Mouse (Mus musculus) heart, postnatal 10 days (tissue): ENCODE measurements around the gene Itga9. TPM values are rescaled to one million over a fixed set of nuclear protein-coding genes. Genes with fewer than 3 reads are reported as not detected.

Source experiments
- DNase-seq, 2 experiments: peaks; one replicate each; pipeline ENCODE4 v3.0.0; 2021
- intact Hi-C: fragments of 180-260 bp; cut with DNase I; formaldehyde crosslinking; loops from one replicate; pipeline ENCODE4 v1.15.1; 2025
- total RNA-seq, 2 experiments: library from RNA; stranded (reverse); gene quantifications; 2 replicates each; pipeline ENCODE4 v1.2.3; 2021

Gene Itga9
- total RNA-seq, 2 experiments from 2014 or later = 107 to 121 TPM

DNA sequence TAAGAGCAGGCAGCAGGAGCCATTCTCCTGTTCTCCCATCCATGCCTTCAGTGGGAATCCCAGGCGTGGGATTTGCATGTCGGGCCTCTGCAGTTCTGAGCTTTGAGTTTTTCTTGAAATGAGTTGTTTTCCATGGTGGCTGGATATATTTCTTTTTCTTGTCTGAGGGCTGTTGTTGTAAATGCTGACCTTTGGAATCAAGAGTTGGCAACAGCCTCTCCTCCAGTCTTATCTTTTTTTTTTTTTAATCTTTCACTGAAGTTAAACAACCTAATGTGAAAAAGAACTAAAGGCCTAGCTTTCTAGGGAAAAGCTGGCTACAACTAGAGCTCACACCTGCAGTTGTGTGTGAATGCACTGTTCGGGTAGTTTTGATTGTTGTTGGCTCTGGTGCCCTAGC is 240.3 kb downstream of the Itga9 start:
- intact Hi-C loops = no loop called here
- no peak for DNase-seq

DNA sequence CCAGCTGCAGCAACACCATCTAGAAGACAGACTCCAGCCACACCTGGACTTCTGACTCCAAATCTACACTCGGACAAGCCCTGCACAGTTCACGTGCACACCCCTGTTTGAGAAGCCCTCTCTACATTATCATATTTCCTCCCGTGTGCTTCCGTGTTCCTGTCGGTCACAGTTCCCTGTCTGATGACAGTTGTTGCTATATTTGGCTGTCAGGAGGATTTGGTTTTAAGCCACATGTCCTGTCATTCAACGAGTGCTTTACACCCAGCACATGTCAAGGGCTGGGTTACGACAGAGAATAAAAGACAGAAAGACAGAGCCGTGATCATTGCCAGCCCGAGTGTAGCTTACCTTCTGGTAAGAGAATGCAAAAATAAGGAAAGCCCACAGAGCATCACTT is 250.2 kb downstream of the Itga9 start:
- DNase-seq = peak; percentile 72
- intact Hi-C loops = loop anchor here (5.0 kb wide), 1 partner anchor 114 kb away; no protein-coding TSS in a partner anchor

GRCm38 (mm10) chr9:118860613-118861141 is 254.2 kb downstream of the Itga9 start:
- intact Hi-C loops = no loop called here

GRCm38 (mm10) chr9:118862214-118862613 is 255.7 kb downstream of the Itga9 start:
- intact Hi-C loops = no loop called here
- no peak for DNase-seq

More at GRCm38 (mm10) chr9:118860613-118861141, 254.2 kb downstream of the Itga9 start:
- no peak for DNase-seq

- no peak for DNase-seq
- intact Hi-C loops = no loop called here
These were observed 256.4 kb downstream of the Itga9 start for GRCm38 (mm10) chr9:118862852-118863260.

- intact Hi-C loops = no loop called here
These were observed 257.0 kb downstream of the Itga9 start for GRCm38 (mm10) chr9:118863528-118863927.

DNA sequence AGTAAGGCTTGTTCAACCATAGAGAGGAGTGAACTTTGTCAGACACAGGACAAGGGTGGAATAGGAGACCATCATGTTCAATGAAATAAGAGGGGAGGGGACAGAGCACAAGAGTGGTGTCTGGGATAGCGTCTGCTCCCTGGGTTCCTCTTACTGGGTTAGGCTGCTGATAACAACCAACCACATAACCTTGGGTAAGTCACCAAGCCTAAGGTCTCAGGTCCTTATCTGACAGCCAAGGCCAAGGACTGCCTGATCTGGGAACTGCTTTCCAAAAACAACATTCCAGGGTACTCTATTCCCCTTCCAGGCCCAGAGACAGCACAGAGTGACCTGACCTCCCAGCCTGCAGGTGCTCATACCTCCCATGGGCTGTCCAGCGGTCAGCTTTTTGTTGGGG is 260.5 kb downstream of the Itga9 start:
- intact Hi-C loops = no loop called here
- no peak for DNase-seq

More at GRCm38 (mm10) chr9:118863528-118863927, 257.0 kb downstream of the Itga9 start:
- DNase-seq = no peak

DNA sequence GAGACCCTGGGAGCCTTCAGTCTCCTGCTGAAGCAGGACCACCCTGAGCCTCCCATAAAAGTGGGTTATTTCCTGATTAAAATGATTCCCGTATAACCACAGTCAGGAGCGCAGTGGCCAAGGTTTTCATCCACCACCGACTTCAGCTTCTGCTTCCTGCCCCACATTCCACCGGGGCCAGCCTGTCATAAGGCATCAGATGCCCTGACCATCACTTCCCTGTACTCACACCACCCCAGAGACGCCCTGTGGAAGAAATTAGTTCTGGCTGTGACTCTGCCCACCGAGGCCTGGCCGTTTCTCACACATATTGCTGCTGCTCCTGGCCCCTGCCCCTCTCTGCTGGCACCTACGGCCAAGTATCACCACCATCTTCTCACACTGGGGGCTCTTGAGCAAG is 261.4 kb downstream of the Itga9 start:
- intact Hi-C loops = no loop called here
- DNase-seq = no peak

GRCm38 (mm10) chr9:118871089-118871488 is 264.6 kb downstream of the Itga9 start:
- peak; percentile 75 to 83 for DNase-seq
- intact Hi-C loops = loop anchor here (1.0 to 5.0 kb wide), 2 partner anchors 189 to 265 kb away; partner anchors contain the start of gene Itga9

- intact Hi-C loops = loop anchor here (5.0 kb wide), 1 partner anchor 191 kb away; no protein-coding TSS in a partner anchor
- DNase-seq = no peak
These were observed 266.5 kb downstream of the Itga9 start for GRCm38 (mm10) chr9:118873031-118873430.

GRCm38 (mm10) chr9:118873596-118873995 is 267.1 kb downstream of the Itga9 start:
- intact Hi-C loops = loop anchor here (5.0 kb wide), 1 partner anchor 191 kb away; no protein-coding TSS in a partner anchor

DNA sequence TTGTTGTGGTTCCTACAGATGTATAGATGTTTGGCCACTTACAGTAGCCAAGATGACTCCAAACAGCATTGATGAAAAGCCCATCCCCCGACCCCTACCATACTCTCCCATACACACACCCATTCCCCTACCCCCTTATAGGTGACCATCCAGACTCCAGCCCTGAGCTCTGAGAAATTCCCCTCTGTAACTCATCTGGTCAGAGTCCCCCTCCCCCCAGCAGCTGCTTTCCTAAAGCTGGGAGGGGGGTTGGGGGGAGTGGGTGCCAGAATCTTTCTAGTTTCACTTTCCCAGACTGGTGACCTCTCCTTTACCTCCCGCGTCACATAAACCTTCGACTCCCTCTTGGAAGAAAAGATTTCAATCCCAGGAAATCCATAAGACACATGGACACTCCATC is 269.2 kb downstream of the Itga9 start:
- intact Hi-C loops = no loop called here
- no peak for DNase-seq

More at GRCm38 (mm10) chr9:118873596-118873995, 267.1 kb downstream of the Itga9 start:
- DNase-seq = no peak

- peak; percentile 35 to 36 for DNase-seq
- intact Hi-C loops = no loop called here
These were observed 270.4 kb downstream of the Itga9 start for GRCm38 (mm10) chr9:118876902-118877301.

- intact Hi-C loops = no loop called here
These were observed 271.0 kb downstream of the Itga9 start for GRCm38 (mm10) chr9:118877365-118878008.

DNA sequence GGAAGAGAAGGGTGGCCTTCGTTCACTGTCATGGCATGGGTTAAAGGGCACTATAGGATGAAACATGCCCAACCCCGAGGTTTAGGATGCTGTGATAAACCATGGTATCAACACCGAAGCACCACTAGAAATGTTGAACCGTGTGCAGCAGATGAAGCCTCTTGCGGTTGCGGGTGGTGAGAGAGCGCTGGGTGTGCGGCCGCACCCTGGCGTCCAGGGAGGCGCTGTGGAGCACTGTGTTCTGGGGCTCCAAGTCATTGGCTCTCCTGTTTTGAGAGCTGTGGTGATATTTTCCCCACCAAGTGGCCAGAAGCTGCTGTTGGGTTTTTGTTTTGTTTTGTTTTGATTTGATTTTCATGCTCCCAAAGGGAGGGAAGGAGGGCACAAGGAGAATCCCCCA is 272.1 kb downstream of the Itga9 start:
- DNase-seq = no peak
- intact Hi-C loops = no loop called here

More at GRCm38 (mm10) chr9:118877365-118878008, 271.0 kb downstream of the Itga9 start:
- DNase-seq = peak; percentile 48 to 49

DNA sequence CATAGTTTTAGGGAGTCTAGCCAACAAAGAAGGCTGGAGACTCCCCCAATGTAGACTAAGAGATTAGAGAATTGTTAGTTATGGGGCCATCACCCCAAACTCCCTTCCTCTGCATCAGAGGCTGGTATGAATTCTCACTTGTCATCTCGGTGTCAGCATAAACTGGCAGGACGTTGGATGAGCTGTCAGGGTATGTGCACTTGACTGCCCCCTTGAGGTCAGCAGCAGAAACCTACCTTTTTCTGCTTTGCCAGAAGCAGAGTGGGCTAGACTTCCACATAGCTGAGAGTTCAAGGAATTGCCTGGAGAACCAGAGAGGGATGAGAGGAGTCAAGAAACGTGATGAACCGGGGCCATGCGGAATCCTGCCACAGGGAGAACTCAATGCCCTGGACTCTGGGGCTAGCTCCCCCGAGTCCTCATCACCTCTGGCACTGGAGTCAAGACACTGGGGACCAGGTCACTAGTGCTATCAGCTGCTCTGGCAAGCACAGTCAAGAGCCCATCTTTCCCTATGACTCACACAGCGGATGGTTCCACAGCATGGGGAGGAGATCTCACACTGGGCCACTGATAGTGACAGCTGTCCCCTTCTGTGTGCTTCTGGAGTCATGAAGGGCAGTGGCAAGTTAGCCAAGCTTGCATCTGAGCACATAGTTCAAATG is 274.9 kb downstream of the Itga9 start:
- DNase-seq = peak in 1 of 2 experiments; percentile 44
- intact Hi-C loops = no loop called here

DNA sequence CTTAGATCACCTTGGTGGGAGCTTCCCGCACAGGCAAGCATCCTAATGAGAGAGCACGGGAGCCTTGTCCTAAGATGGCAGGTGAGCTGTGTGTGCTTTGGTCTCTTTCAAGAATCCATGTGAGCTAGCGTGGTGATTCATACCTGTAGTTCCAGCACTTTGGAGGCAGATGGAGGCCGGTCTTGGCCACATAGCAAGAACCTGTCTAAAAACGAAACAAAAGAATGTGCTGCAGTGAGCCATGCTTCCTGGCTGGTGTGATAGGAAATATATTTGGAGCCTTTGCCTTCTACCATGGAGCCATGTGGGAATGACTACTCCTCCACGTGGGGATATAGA is 275.4 kb downstream of the Itga9 start:
- intact Hi-C loops = no loop called here
- DNase-seq = no peak

- intact Hi-C loops = no loop called here
- DNase-seq = no peak
These were observed 276.7 kb downstream of the Itga9 start for GRCm38 (mm10) chr9:118883150-118883549.

DNA sequence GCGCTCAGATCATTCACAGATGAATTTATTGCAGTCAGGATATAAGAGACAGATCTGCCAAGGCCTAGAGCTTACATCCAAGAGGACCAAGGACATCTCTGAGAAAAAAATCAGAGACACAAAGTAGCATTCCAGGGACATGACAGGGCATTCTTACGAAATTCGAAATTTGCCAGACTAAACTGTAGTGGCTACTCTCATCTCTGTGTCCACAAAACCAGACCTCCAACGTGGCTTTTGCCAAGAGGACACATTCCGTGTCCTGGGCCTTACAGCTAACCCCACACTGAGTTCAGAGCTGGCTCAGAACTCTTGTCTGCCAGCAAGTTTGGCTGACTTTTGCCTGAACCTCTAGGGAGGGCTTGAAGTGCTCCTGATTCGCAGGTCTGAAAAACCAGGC is 279.3 kb downstream of the Itga9 start:
- intact Hi-C loops = no loop called here
- peak; percentile 32 to 38 for DNase-seq

DNA sequence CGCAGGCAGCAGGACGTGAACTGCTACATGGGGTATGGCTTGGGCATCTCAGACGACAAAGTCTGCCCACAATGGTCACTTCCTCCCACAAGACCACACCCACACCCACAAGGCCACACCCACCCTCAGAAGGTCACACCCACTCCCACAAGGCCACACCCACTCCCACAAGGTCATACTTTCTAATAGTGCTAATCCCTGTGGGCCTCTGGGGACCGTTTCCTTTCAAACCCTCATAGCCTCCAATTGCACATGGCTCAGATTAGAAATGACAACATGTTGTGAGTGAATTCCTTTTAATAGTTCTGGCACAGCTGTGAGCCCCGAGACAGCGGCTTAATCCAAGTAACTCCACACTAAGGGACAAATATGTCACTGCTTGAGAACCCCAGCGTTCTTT is 280.7 kb downstream of the Itga9 start:
- DNase-seq = peak; percentile 54 to 73
- intact Hi-C loops = no loop called here

- intact Hi-C loops = no loop called here
- no peak for DNase-seq
These were observed 281.2 kb downstream of the Itga9 start for GRCm38 (mm10) chr9:118887734-118888133.

DNA sequence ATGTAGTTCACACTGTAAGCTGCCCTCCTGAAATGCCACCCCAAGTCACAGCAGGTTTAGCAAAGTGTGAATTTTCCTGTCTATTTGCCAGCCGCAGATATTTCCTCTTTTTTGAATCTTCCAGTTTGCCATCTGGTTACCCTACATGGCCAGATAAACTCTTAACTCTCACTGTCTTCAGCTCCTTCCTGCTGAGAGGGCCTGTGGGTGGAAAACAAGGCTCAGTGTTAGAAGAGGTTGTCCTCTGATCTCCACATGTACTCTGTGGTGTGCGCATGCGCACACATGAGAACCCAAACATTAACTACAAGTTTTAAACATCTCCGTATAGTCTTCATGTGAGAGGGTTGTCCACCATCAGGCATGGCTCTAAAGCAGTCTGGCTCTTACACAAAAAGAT is 283.7 kb downstream of the Itga9 start:
- intact Hi-C loops = no loop called here
- DNase-seq = no peak
